Mouse (Mus musculus): ENCODE results near the gene Gal3st4. TPM values are rescaled to one million over a fixed set of nuclear protein-coding genes. Genes with fewer than 3 reads are reported as not detected.
A peak's percentile ranks its signal among the peaks of the same experiment; 100 is the strongest.

Gal3st4 gene
- polyA plus RNA-seq, 1 experiment = 0.10 TPM

- Histone ChIP-seq H3K27me3 (ENCODE audit: control insufficient read depth, insufficient read depth, low read length) (no peaks in the 10 kb centered on the region), H3K27ac (ENCODE audit: control insufficient read depth, insufficient read depth, low read depth, low read length) (no peak overlapping the region), H3K4me1 (ENCODE audit: control insufficient read depth, insufficient read depth, low read length) (peaks cover 9% of the 10 kb centered on the region; the same call in 1 of the 2 replicates), H3K36me3 (ENCODE audit: control insufficient read depth, insufficient read depth, low read length) (no peaks in the 10 kb centered on the region), H3K4me3 (ENCODE audit: control insufficient read depth, low read depth, low read length) (no peak overlapping the region)
- TF ChIP-seq CTCF (IDR thresholded peaks at IDR 0.05; ENCODE audit: control insufficient read depth, insufficient read depth, insufficient replicate concordance, low read depth, low read length) = no peak
- TF ChIP-seq POLR2A (IDR thresholded peaks at IDR 0.05; ENCODE audit: control insufficient read depth, low read depth, low read length) = no peak
Measured at GRCm38 (mm10) chr5:138271232-138271631, 1.4 kb downstream of the Gal3st4 start.

GRCm38 (mm10) chr5:138268980-138269379 is 3.7 kb downstream of the Gal3st4 start:
- H3K27ac ChIP-seq (ENCODE audit: control insufficient read depth, insufficient read depth, low read depth, low read length) = no peak overlapping the region
- no peak for TF ChIP-seq CTCF (IDR thresholded peaks at IDR 0.05; ENCODE audit: control insufficient read depth, insufficient read depth, insufficient replicate concordance, low read depth, low read length)
- H3K27me3 ChIP-seq (ENCODE audit: control insufficient read depth, insufficient read depth, low read length) = no peaks in the 10 kb centered on the region
- H3K4me1 ChIP-seq (ENCODE audit: control insufficient read depth, insufficient read depth, low read length) = peaks cover 2% of the 10 kb centered on the region; the same call in 1 of the 2 replicates
- no peaks in the 10 kb centered on the region; the same call in 1 of the 2 replicates for H3K36me3 ChIP-seq (ENCODE audit: control insufficient read depth, insufficient read depth, low read length)
- H3K4me3 ChIP-seq (ENCODE audit: control insufficient read depth, low read depth, low read length) = no peak overlapping the region

GRCm38 (mm10) chr5:138267114-138267513 is 5.5 kb downstream of the Gal3st4 start:
- Histone ChIP-seq H3K27me3 (ENCODE audit: control insufficient read depth, insufficient read depth, low read length) (no peaks in the 10 kb centered on the region), H3K4me3 (ENCODE audit: control insufficient read depth, low read depth, low read length) (no peak overlapping the region), H3K27ac (ENCODE audit: control insufficient read depth, insufficient read depth, low read depth, low read length) (no peak overlapping the region), H3K36me3 (ENCODE audit: control insufficient read depth, insufficient read depth, low read length) (no peaks in the 10 kb centered on the region; the same call in 1 of the 2 replicates), H3K4me1 (ENCODE audit: control insufficient read depth, insufficient read depth, low read length) (peaks cover 8% of the 10 kb centered on the region)
- TF ChIP-seq CTCF (IDR thresholded peaks at IDR 0.05; ENCODE audit: control insufficient read depth, insufficient read depth, insufficient replicate concordance, low read depth, low read length) (no peak), POLR2A (IDR thresholded peaks at IDR 0.05; ENCODE audit: control insufficient read depth, low read depth, low read length) (no peak)

DNA sequence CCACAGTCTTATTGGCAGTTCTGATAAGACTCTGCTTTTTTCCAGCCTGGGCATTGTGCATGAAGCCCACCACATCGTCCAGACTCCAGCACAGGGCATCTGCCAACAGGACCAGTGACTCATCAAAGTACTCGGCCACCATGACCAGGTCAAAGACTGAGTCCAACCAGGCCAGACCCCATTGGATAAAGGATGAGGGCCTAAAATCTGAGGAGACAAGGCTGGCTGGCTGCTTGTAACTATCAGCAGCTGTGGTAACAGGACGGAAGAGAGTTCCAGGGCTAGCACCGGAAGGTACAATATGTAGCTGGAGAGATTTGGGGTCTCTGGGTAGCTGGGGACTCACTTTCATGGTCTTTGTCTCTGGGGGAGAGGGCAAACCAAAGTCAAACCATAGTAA is 6.9 kb downstream of the Gal3st4 start:
- no peak for TF ChIP-seq POLR2A (IDR thresholded peaks at IDR 0.05; ENCODE audit: control insufficient read depth, low read depth, low read length)
- TF ChIP-seq CTCF (IDR thresholded peaks at IDR 0.05; ENCODE audit: control insufficient read depth, insufficient read depth, insufficient replicate concordance, low read depth, low read length) = no peak
- H3K4me1 ChIP-seq (ENCODE audit: control insufficient read depth, insufficient read depth, low read length) = peaks cover 8% of the 10 kb centered on the region
- H3K4me3 ChIP-seq (ENCODE audit: control insufficient read depth, low read depth, low read length) = no peak overlapping the region
- no peak overlapping the region for H3K27ac ChIP-seq (ENCODE audit: control insufficient read depth, insufficient read depth, low read depth, low read length)
- H3K27me3 ChIP-seq (ENCODE audit: control insufficient read depth, insufficient read depth, low read length) = no peaks in the 10 kb centered on the region
- peaks cover 3% of the 10 kb centered on the region for H3K36me3 ChIP-seq (ENCODE audit: control insufficient read depth, insufficient read depth, low read length)

GRCm38 (mm10) chr5:138264207-138264578 is 8.4 kb downstream of the Gal3st4 start:
- Histone ChIP-seq H3K4me3 (ENCODE audit: control insufficient read depth, low read depth, low read length) (peak overlapping the region; percentile 95), H3K4me1 (ENCODE audit: control insufficient read depth, insufficient read depth, low read length) (peaks cover 8% of the 10 kb centered on the region), H3K36me3 (ENCODE audit: control insufficient read depth, insufficient read depth, low read length) (peaks cover 3% of the 10 kb centered on the region), H3K27me3 (ENCODE audit: control insufficient read depth, insufficient read depth, low read length) (no peaks in the 10 kb centered on the region), H3K27ac (ENCODE audit: control insufficient read depth, insufficient read depth, low read depth, low read length) (peak overlapping the region; percentile 10)
- TF ChIP-seq CTCF (IDR thresholded peaks at IDR 0.05; ENCODE audit: control insufficient read depth, insufficient read depth, insufficient replicate concordance, low read depth, low read length) = no peak
- no peak for TF ChIP-seq POLR2A (IDR thresholded peaks at IDR 0.05; ENCODE audit: control insufficient read depth, low read depth, low read length)

DNA sequence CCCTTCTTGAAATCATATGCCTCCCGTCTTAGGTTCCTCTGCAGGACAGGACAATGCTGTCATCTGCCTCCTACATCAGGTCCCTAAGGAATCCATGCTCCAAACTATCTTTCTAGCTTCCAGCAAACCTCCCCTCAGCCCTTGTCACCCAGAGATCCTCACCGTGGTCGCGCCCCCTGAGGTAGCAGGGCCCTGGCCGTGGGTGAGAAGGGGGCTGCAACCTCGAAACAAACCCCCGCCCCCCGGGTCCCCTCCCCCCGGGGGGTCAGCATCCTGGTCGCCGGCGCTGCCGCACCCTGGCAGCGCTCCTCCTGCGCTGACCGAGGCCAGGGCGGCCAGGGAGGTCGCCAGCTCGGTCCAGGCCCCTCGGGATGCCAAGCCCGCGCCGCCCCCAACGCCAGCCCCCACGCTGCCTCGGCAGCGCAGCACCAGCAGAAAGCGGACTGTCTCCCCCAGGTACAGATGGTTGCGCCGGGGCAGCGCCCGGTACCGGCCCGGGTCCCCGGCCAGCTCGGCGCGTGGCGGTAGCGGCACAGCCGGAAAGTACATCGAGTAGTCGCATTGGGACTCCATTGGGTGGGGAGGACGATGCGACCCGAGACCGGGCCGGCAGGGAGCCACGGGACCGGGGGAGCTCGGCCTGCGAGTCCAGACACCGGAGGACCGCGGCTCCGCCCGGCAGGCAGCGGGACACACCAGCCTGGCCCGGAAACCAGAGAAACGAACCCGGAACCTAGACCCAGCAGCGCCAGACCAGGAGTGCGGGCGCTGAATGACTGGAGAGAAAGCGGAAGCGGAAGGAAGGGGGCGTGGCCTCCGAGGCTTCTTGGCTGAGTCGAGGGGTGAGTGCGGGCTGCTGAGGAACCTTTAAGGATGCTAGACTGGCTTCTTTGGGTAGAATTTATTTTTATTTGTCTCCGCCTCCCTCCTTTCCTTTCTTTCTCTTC is 9.1 kb downstream of the Gal3st4 start, which contains the start of gene BC037034:
TSS of gene BC037034 (minus strand) at position 774 of the 947 bp plus-strand sequence.
- peak within 1 kb of the TSS; percentile 51 for H3K27ac ChIP-seq (ENCODE audit: control insufficient read depth, insufficient read depth, low read depth, low read length)
- H3K27me3 ChIP-seq (ENCODE audit: control insufficient read depth, insufficient read depth, low read length) = no peaks in the 10 kb centered on the region
- peak within 1 kb of the TSS; percentile 95 for H3K4me3 ChIP-seq (ENCODE audit: control insufficient read depth, low read depth, low read length)
- TF ChIP-seq CTCF (IDR thresholded peaks at IDR 0.05; ENCODE audit: control insufficient read depth, insufficient read depth, insufficient replicate concordance, low read depth, low read length) (no peak), POLR2A (IDR thresholded peaks at IDR 0.05; ENCODE audit: control insufficient read depth, low read depth, low read length) (peak; percentile 84)
- H3K36me3 ChIP-seq (ENCODE audit: control insufficient read depth, insufficient read depth, low read length) = peaks cover 3% of the 10 kb centered on the region
- H3K4me1 ChIP-seq (ENCODE audit: control insufficient read depth, insufficient read depth, low read length) = peaks cover 8% of the 10 kb centered on the region

DNA sequence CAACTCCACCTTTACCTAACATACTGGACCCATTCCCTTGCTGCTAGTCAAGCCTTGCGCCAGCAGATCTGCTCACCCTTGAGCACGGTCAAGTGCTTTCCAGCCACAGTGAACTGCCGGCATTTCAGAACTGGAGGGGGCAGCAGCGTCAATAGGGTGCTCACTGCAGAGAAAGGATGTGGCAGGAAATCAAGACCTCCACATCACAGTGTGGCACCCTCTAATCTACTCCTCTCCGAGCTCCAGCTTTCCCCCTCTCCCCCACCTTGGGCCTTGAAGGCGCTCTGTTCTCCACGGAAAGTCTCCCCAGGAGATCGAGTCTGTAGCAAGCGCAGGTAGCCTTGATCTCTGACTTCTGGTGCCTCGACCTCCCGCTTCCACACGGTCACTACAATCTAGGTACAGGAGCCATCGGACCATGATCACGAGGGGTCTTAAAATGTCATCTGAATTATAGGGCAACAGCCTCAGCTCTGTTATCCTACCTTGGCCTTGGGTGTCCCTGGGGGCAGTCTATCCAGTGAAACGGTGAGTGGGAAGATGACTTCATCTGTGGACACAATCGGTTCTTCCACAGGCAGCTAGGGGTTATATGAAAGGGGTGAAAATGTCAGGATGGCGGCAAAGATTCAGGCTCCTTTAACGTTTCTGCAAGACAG is 9.9 kb downstream of the Gal3st4 start:
- H3K27me3 ChIP-seq (ENCODE audit: control insufficient read depth, insufficient read depth, low read length) = no peaks in the 10 kb centered on the region
- no peak overlapping the region for H3K27ac ChIP-seq (ENCODE audit: control insufficient read depth, insufficient read depth, low read depth, low read length)
- H3K4me3 ChIP-seq (ENCODE audit: control insufficient read depth, low read depth, low read length) = peak overlapping the region; percentile 95
- H3K36me3 ChIP-seq (ENCODE audit: control insufficient read depth, insufficient read depth, low read length) = peaks cover 3% of the 10 kb centered on the region
- H3K4me1 ChIP-seq (ENCODE audit: control insufficient read depth, insufficient read depth, low read length) = peaks cover 8% of the 10 kb centered on the region
- no peak for TF ChIP-seq CTCF (IDR thresholded peaks at IDR 0.05; ENCODE audit: control insufficient read depth, insufficient read depth, insufficient replicate concordance, low read depth, low read length)
- TF ChIP-seq POLR2A (IDR thresholded peaks at IDR 0.05; ENCODE audit: control insufficient read depth, low read depth, low read length) = no peak

Data from testis, adult 2 months (tissue).